Mouse (Mus musculus) olfactory bulb, adult 2 months (tissue): ENCODE data around the gene Prpf4. TPM values are rescaled to one million over a fixed set of nuclear protein-coding genes. Genes with fewer than 3 reads are reported as not detected.

Source experiments
- H3K27ac ChIP-seq: fragments of 200-500 bp; 2 replicates; pipeline ENCODE4 v1.5.1; 2012; ENCODE audit warnings: low read depth, low read length; ENCODE audit not compliant: insufficient read depth
- H3K4me1 ChIP-seq: fragments of 200-500 bp; 2 replicates; pipeline ENCODE4 v1.6.1; 2012; ENCODE audit warnings: low read length; ENCODE audit not compliant: control insufficient read depth, insufficient read depth
- H3K4me3 ChIP-seq: fragments of 200-500 bp; 2 replicates; pipeline ENCODE4 v1.5.1; 2012; ENCODE audit warnings: mild to moderate bottlenecking, low read depth, low read length, moderate library complexity; ENCODE audit not compliant: insufficient read depth
- CTCF ChIP-seq: fragments of 200-500 bp; IDR thresholded peaks from 2 replicates; pipeline ENCODE4 v1.5.1; 2012; ENCODE audit warnings: low read depth, mild to moderate bottlenecking, low read length, moderate library complexity; ENCODE audit not compliant: insufficient read depth
- POLR2A ChIP-seq: fragments of 200-500 bp; IDR thresholded peaks from 2 replicates; pipeline ENCODE4 v1.6.1; 2012; ENCODE audit warnings: mild to moderate bottlenecking, low read depth, low read length, moderate library complexity; ENCODE audit not compliant: insufficient read depth
- WGBS: fragments of 180-500 bp; shearing (Covaris S2); methylation state at CpG from one replicate; pipeline ENCODE4 v1.1.7; 2018; 5-methylcytosine and 5-hydroxymethylcytosine counted together
- polyA plus RNA-seq: library from polyadenylated mRNA; stranded (reverse); fragments of >200 nt; gene quantifications from 2 replicates; pipeline ENCODE4 v1.2.4, GENCODE M21; 2012; ENCODE audit warnings: low replicate concordance; ENCODE audit not compliant: missing spikeins, insufficient read depth, insufficient read length

The Prpf4 gene
- polyA plus RNA-seq, 1 experiment: not detected

DNA sequence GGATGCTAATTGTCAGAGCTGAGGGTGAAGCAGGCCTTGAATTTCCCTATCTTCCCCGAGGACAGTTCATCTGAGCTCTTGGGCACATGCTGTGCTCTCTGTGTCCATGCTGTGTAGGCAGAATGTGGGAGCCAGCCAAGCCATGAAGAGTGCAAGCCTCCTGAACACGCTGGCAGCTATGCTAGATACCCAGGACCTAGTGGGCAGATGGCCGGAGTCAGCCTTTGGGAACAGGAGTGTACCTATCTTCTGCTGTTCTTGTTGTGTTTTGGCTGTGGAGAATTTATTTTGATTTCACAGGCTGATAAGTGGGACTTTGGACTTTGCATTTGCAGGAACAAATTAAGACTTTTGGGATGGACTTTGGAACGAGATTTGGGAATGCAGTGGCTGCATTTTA, 31.9 kb downstream of the Prpf4 start:
- H3K4me1 ChIP-seq: no peaks in the 10 kb centered on the region
- H3K4me3 ChIP-seq: no peak overlapping the region
- TF ChIP-seq POLR2A: no peak
- TF ChIP-seq CTCF: no peak
- H3K27ac ChIP-seq: no peak overlapping the region
- WGBS: 76% methylated on average over 4 of the region's 4 CpGs

DNA sequence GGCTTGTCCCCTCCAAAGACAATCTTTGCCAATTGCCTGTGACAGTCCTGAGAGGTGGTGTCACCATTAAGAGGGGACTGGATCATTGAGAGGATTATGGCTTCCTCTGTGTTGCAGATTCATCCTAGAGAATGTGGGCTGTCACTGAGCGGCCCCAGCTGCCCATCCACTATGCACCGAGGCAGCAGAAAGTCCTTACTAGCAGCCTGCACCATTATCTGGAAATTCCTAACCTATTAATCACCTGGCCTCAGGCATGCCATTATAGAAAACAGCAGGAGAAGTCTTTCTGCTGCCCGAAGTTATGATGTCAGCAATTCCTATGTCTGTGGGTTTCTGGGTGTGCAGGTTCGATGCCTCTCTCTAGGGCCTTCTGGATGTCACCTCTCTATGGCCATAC, 32.4 kb downstream of the Prpf4 start:
- TF ChIP-seq CTCF (no peak), POLR2A (no peak)
- 81% methylated on average over 4 of the region's 4 CpGs for WGBS
- Histone ChIP-seq H3K4me1 (no peaks in the 10 kb centered on the region), H3K4me3 (no peak overlapping the region), H3K27ac (no peak overlapping the region)

DNA sequence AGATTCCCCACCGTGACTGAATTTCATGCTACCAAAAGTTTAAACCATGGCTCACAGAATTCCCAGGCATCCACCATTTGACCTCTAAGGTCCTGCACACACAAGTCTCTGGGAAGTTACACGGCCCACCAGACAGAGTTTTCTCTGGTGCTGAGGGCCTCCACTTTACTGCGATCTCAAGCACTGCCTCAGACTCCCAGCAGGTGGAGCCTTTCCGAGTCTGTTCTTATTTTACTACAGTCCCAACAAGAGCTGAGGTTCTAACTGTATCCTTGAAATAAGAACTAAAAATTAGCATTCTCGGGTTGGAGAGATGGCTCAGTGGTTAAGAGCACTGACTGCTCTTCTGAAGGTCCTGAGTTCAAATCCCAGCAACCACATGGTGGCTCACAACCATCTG, 46.4 kb downstream of the Prpf4 start:
- H3K4me3 ChIP-seq: no peak overlapping the region
- TF ChIP-seq POLR2A: no peak
- peak; percentile 37; the same call in 1 of the 2 replicates for TF ChIP-seq CTCF
- 49% methylated on average over 5 of the region's 5 CpGs for WGBS
- H3K27ac ChIP-seq: no peak overlapping the region
- no peaks in the 10 kb centered on the region for H3K4me1 ChIP-seq

DNA sequence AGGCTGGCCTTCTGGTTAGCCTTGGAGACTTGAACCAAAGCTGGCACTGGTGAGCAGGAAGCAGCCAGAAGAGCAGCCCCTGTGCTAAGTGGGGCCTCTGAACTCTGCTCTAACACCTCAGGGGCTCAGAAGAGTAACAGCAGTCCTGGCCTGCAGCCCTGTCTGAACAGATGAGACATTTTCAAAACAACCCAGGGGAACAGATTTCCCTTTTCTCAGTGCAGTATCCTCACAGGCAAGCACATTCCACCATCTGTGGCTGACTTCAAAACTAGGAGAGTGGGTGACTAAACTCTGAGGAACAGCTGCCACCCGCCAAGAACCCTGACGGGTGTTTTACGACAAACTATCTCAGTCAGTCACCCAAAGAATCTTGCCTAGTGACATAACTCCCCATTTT, 50.5 kb downstream of the Prpf4 start:
- Histone ChIP-seq H3K4me1 (no peaks in the 10 kb centered on the region), H3K27ac (no peak overlapping the region), H3K4me3 (no peak overlapping the region)
- WGBS: 94% methylated on average over 3 of the region's 3 CpGs
- no peak for TF ChIP-seq CTCF
- no peak for TF ChIP-seq POLR2A

DNA sequence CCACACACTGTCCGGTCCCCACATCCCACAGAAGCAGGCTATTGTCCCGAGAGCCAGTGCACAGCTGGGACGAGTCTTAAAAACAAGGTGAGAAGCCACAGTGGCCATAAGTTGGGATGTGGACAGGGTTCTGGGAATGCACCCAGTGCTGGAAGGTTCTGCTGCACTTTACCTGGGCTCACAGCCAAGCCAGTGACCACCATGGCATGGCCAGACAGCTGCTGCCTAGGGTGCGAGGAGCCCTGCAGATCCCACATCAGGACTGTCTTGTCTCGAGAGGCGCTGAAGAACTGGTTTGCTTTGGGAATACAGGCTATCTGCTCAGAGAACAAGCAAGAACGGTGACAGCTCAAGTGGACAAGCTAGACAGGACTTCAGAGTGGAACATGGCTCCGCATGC, 51.8 kb downstream of the Prpf4 start:
- TF ChIP-seq CTCF (no peak; the same call in 1 of the 2 replicates), POLR2A (no peak)
- H3K27ac ChIP-seq: no peak overlapping the region
- WGBS: 91% methylated on average over 8 of the region's 8 CpGs
- H3K4me1 ChIP-seq: no peaks in the 10 kb centered on the region
- H3K4me3 ChIP-seq: no peak overlapping the region

DNA sequence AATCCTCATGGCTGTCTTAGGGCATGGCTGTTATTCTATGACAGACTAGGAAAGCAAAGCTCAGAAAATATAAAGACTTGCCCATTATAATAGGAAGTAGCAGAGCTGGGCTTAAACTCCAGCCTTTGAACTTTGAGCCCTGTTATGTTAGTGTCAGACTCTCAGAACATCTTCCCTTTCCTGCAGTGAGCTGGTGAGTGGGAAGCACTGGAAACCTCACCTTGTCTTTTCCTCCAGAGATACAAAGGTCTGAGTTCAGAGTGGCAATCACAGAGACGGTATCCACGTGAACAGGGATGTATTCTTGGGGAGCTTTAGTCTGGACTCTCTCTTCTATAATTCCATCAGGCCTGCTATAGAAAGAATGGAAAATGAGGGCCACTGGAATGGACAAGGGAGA, 54.5 kb downstream of the Prpf4 start:
- WGBS: 79% methylated on average over 2 of the region's 2 CpGs

DNA sequence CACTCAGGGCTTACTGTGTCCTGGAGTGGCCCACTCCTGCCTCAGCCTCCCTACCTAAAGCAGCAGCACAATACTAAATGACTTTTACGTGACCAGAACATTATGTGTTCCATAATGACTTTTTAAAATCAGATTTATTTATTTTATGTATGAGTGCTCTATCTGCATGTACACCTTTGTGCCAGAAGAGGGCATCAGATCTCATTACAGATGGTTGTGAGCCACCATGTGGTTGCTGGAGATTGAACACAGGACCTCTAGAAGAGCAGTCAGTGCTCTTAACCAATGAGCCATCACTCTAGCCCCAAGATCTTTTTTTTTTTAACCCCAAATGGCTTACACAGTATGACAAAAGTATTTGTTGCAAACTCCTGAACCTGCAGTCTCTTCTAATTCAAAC, 59.6 kb downstream of the Prpf4 start:
- Histone ChIP-seq H3K4me1 (no peaks in the 10 kb centered on the region), H3K4me3 (no peak overlapping the region), H3K27ac (no peak overlapping the region)
- no peak for TF ChIP-seq CTCF
- TF ChIP-seq POLR2A: no peak
- 95% methylated on average over 1 of the region's 1 CpGs for WGBS

More for the DNA sequence above, 54.5 kb downstream of the Prpf4 start:
- TF ChIP-seq CTCF (no peak), POLR2A (no peak)
- no peak overlapping the region for H3K27ac ChIP-seq
- H3K4me3 ChIP-seq: no peak overlapping the region
- no peaks in the 10 kb centered on the region for H3K4me1 ChIP-seq

DNA sequence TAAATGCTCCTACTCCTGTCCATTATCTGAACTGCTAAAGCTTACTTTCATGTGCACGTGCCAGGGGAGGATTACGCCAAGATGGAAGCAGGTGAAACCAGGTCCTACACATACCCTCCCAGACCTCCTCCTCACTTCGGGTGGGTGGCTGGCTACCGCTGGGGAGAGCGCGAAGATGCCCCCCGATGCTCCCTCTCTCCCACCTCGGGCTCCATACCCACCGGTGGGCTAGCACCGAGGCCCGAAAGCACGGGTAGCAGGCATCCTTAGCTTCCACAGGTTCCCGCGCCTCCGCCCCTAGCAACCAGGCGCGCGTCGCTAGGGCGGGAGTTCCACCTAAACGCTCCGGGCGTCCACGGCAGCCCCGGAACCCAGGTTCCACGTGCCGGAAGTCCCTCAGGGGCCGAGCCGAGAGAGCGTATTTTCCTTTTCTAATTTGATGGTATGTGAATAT, 62.0 kb downstream of the Prpf4 start, which contains the start of gene Wdr31:
Gene Wdr31 (minus strand): TSS at position 299 of the 454 bp plus-strand sequence.
- TF ChIP-seq CTCF: no peak
- TF ChIP-seq POLR2A: peak; percentile 46; the same call in 1 of the 2 replicates
- no peak within 1 kb of the TSS for H3K27ac ChIP-seq
- H3K4me1 ChIP-seq: no peaks in the 10 kb centered on the region
- H3K4me3 ChIP-seq: peak within 1 kb of the TSS; percentile 67
- WGBS: under 1% methylated on average over 30 of the region's 30 CpGs

DNA sequence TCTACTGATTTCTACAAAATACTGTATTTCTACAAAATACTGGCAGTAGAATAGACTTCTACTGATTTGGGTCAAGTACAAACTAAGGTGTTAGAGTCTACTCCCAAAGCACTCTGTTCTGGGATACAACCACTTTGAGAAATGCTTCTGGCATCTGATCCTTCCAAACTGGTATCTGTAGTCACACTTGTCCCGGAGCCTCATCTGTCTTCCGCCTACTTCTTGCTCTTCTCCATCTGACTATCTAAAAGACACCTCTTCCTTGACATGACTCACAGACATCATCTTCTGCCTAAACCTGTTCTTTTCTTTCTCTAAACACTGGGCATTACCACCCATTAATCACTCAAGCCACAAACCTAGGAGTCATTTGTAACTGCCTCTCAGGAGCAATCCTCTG, 63.5 kb downstream of the Prpf4 start:
- no peak overlapping the region for H3K27ac ChIP-seq
- WGBS: 91% methylated on average over 2 of the region's 2 CpGs
- TF ChIP-seq CTCF (no peak), POLR2A (no peak)

DNA sequence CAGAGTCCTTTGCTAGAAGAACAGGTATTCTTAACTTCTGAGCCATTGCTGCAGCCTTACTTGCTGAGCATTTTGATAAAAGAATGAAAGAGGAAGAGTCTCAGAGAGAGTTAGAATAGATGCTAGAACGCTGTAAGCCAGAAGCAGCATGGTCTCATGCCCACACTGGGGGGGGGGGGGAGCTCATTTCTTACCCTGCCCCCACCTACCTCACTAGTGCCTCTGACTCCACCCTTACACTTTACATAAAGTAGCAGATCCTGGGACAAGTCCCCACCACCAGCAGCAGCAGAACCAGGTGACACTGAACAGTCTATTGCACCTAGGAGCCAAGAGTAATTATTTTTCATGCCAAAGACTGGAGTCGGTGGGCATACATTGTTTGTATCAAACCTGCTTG, 66.5 kb downstream of the Prpf4 start:
- 73% methylated on average over 2 of the region's 2 CpGs for WGBS
- Histone ChIP-seq H3K4me1 (peaks cover 5% of the 10 kb centered on the region), H3K27ac (no peak overlapping the region), H3K4me3 (no peak overlapping the region)
- no peak for TF ChIP-seq CTCF
- TF ChIP-seq POLR2A: no peak

More for the DNA sequence above, 63.5 kb downstream of the Prpf4 start:
- Histone ChIP-seq H3K4me3 (no peak overlapping the region), H3K4me1 (no peaks in the 10 kb centered on the region)
